Mouse (Mus musculus): Measurements from ENCODE around the gene Tpbpa.
"Not testable (repeated sequence)": the region's sequence is repeated elsewhere in the genome, so short reads cannot be mapped to it uniquely, and the experiment has no call there.

Tpbpa gene

GRCm38 (mm10) chr13:60941884-60942283 is at the start of gene Tpbpa:
Gene Tpbpa, minus strand, starts transcription at chr13:60941984.
- DNase-seq (ENCODE audit: low spot score in 2 of 2), result not testable (repeated sequence)

GRCm38 (mm10) chr13:60986915-60987314 is 45.1 kb upstream of the Tpbpa start:
- DNase-seq (ENCODE audit: low spot score in 2 of 2), result not testable (repeated sequence)

GRCm38 (mm10) chr13:60972319-60972718 is 30.5 kb upstream of the Tpbpa start:
- not testable (repeated sequence) for DNase-seq (ENCODE audit: low spot score in 2 of 2)

- DNase-seq (ENCODE audit: low spot score in 2 of 2), result not testable (repeated sequence)
These were observed 22.2 kb upstream of the Tpbpa start for GRCm38 (mm10) chr13:60963985-60964384.

- no peak for DNase-seq (ENCODE audit: low spot score in 2 of 2)
These were observed 19.9 kb upstream of the Tpbpa start for GRCm38 (mm10) chr13:60961706-60962105.

- no peak for DNase-seq (ENCODE audit: low spot score in 2 of 2)
These were observed 5.3 kb downstream of the Tpbpa start, which contains the start of the genes Gm49391 and Ctla2a for GRCm38 (mm10) chr13:60936500-60936901. Gene Gm49391, minus strand, starts transcription at chr13:60936571. Gene Ctla2a, minus strand, starts transcription at chr13:60936625.

- not testable (repeated sequence) for DNase-seq (ENCODE audit: low spot score in 2 of 2)
These were observed 6.3 kb downstream of the Tpbpa start, which contains the start of gene Gm49393 for GRCm38 (mm10) chr13:60935490-60935889. Gene Gm49393, minus strand, starts transcription at chr13:60935590.

GRCm38 (mm10) chr13:60904780-60905179 is 37.0 kb downstream of the Tpbpa start, which contains the start of gene Tpbpb:
Gene Tpbpb, minus strand, starts transcription at chr13:60904880.
- not testable (repeated sequence) for DNase-seq (ENCODE audit: low spot score in 2 of 2)

GRCm38 (mm10) chr13:60897328-60897727 is 44.5 kb downstream of the Tpbpa start, which contains the start of gene Ctla2b:
Gene Ctla2b, minus strand, starts transcription at chr13:60897447.
- DNase-seq (ENCODE audit: low spot score in 2 of 2), result no peak

- not testable (repeated sequence) for DNase-seq (ENCODE audit: low spot score in 2 of 2)
These were observed 45.0 kb downstream of the Tpbpa start, which contains the start of gene Gm49392 for GRCm38 (mm10) chr13:60896794-60897193. Gene Gm49392, minus strand, starts transcription at chr13:60896894.

- no peak for DNase-seq (ENCODE audit: low spot score in 2 of 2)
These were observed 46.2 kb downstream of the Tpbpa start for GRCm38 (mm10) chr13:60895406-60896160.

- DNase-seq (ENCODE audit: low spot score in 2 of 2), result no peak
These were observed 49.5 kb downstream of the Tpbpa start for GRCm38 (mm10) chr13:60892301-60892700.

Measured in frontal cortex, postnatal 25 days (tissue).